Mouse (Mus musculus): ENCODE data around the gene Mcam.
A peak's percentile ranks its signal among the peaks of the same experiment; 100 is the strongest.
"Not testable (repeated sequence)": the region's sequence is repeated elsewhere in the genome, so short reads cannot be mapped to it uniquely, and the experiment has no call there.

Gene Mcam

DNA sequence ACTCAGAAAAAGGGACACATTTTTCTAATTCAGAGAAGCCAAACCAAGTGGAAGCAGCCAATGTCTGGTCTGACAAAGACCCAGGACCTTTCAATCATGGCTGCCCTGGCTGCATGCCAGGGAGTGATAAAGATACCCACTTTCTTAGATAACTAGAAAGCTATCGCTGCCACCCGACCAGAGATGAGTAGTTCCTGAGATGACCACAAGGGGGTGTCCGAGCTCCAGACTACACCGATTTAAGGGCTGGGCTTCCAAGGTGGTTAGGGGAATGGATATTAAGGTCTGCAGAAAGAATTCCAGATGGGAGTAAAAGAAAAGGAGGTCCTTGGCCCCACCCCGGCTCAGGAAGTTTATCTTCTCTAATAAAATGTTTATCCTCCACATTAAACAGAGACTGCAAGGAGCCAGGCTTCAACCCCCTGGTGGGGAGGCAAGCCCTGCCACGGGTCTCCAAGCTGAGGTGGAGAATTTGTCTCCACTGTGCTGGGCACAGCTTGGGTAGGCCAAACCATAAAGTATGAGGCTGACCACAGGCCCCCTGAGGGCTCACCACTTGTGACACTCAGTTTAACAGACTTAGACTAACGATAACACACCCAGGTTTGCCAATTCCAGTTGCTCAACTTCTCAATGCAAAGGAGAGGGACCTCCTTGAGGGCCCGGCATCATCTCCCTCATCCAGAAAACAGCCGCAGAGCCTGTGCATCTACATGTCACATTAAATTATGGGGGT lies 24.7 kb upstream of the Mcam start:
- peak; percentile 55 to 82 for DNase-seq (ENCODE audit: low spot score in 2 of 2)

DNA sequence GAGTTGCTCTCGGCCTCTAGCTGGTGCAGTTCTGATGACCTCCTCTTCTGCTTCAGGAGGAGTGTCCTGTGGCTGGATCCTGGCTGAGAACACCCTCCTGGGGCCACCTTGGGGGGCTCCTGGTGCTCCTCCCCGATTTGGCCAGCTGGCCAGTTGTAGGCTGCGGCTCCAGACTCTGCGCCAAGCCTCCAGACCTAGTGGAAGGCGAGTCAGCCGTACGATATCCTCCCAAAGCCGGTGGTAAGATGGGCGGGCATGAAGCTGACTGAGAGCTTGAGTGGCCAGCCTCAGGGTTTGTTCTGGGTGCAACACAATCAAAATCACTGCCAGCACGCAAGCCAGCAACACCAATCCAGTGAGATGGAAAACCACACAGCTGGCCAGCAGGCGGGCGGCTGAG lies 22.4 kb upstream of the Mcam start:
- not testable (repeated sequence) for DNase-seq (ENCODE audit: low spot score in 2 of 2)

DNA sequence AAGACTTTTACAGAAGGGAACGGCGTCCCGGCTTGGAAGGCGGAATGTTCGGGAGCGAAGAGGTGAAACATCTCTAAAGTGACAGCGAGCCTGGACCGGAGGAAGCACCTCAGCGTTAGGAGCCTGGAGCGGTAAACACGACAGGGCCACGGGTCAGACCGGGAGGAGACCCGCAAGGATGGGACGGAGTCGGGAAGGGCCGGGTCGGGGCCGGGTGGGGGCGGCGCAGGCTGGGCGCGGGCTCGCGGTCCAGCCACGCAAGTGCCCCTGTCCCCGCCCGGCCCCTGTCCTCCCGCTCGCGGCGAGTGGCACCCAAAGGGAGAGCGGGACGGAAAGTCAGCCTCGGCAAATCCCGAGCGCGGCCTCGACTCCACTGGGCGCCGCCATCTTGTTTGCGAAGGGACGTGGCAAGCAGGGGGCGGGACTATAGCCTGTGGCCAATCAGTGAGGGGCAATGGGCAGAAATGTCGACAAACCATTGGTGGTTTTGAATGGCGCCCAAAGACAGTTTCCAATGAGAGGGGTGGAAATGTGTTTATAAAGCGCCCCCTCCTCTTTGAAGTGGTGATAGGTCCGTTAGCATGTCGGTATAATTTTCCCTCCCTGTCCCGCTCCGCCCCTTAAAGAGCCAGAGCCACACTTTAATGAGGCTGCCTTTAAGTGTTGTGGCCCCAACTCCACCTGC lies 21.0 kb upstream of the Mcam start, which contains the start of the genes Gm49380 and Rnf26:
Gene Gm49380, minus strand, starts transcription at position 396 of the 685 bp plus-strand sequence.
Gene Rnf26, minus strand, starts transcription at position 413 of the 685 bp plus-strand sequence.
- peak; percentile 96 for DNase-seq (ENCODE audit: low spot score in 2 of 2)

DNA sequence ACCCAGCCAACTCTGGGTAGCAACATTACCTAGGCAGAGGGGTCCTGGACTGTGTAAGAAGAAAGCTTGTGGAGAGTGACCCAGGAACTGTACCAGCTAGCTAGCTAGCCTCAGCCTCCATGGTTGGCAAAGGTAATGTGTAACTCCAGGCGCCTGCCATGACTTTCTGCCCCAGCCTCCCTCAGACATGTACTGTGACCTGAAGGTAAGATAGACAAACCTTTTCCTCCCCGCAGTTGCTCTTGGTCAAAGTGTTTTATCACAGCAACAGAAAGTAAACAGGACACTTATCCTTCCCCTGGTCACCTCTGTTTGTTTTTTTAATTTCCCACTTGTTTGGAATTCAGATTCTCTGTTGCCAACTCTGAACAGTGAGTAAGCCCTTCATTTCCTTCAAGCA lies 19.8 kb upstream of the Mcam start:
- no peak for DNase-seq (ENCODE audit: low spot score in 2 of 2)

DNA sequence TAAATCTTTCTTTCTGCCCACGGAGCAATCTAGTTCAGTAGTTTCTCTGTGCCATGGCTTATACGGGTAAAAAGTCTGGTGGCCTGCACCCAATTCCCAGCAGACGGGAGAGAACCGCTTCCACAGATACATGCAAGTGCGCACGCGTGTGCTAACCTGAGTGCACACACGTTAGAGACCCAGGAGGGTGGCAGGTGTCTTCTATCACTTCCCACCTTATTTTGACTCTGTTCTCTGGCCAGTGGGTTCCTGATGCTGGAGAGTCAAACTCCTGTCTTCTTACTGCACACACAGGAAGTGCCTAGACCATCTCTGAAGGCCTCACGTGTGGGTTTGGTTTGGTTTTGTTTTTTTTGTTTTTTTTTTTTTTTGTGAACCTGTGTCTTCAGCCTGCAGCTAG lies 18.7 kb upstream of the Mcam start:
- no peak for DNase-seq (ENCODE audit: low spot score in 2 of 2)

DNA sequence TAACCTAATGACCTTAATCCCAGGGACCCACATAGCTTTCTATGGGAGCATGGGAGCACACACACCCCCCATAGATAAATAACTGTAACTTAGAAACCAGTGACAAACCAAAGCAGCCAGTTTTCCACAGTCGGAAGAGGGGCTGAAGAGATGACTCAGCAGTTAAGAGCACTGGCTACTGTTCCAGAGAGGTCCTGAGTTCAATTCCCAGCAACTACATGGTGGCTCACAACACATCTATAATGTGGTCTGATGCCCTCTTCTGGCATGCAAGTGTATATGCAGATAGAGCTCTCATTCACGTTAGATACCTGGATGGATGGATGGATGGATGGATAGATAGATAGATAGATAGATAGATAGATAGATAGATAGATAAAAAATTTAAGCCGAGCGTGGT lies 18.1 kb upstream of the Mcam start:
- DNase-seq (ENCODE audit: low spot score in 2 of 2): no peak

DNA sequence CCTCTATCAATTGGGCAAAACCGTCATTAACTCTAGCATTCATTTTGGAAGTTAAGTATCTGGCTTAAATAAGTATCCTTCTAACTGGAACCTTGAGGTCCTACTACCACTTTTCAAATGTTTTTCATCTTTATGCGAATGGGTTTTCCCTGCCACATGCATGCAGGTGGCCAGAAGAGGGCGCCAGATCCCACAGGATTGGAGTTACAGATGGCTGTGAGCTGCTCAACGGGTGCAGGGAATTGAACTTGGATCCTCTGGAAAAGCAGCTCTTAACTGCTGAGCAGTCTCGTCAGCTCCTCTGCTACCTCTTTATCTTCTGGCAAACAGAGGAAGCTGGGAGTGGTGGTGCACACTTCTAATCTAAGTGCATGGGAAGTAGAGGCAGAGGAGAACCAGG lies 15.3 kb upstream of the Mcam start:
- peak in 1 of 2 experiments; percentile 73 for DNase-seq (ENCODE audit: low spot score in 2 of 2)

DNA sequence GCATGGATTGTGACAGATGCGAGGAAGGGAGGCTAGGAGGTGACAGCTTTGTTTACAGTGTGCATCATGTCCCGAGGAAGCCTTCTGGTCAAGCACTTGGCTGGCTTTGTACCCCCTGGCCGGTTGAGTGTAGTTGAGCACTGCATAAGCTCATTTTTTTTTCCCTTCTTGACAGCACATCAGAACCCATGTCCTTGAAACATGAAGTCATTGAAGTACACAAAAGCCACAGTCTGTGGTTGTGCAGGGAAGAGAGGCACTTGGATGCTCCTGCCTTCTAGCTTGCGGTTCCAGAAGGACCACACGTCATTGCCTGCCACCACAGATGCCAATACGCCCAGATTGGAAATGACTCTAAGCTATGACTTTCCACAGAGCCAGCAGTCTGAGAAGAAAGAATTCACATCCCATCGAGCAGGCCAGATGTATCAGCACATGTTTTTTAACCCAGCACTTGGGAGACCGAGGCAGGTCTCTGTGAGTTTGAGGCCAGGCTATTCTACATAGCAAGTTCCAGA lies 14.3 kb upstream of the Mcam start:
- no peak for DNase-seq (ENCODE audit: low spot score in 2 of 2)

DNA sequence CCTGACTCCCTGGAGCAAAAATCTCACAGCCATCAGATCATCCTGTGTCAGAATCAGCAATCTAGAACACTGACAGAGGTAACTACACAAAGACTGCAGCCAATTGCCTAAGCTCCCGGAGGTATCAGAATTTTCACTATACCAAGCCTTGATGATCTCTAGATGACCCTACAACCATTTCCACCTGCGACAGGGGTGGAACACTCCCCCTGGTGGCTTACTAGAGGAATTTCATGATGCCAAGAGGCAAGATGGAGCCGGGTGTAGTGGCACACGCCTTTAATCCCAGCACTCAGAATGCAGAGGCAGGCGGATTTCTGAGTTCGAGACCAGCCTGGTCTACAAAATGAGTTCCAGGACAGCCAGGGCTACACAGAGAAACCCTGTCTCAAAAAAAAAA lies 10.0 kb upstream of the Mcam start:
- DNase-seq (ENCODE audit: low spot score in 2 of 2): peak in 1 of 2 experiments; percentile 37

DNA sequence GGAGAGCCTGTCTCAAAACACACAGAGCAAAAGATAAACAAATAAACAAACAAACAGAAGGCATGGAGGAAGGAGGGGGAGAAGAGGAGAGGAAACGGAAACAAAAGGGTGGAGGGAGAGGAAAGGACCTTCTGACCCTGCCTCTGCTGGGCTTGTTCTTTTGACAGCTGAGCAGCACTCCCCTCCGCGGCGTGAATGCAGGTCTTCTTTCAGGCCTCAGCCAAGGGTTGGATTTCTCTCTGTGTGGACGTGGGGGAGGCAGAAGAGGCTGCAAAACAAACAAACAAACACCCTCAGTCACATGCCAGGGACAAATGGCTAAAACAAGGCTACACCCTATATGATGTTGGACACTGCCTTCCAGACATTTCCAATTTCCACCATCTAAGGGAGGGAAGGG lies 9.2 kb upstream of the Mcam start:
- no peak for DNase-seq (ENCODE audit: low spot score in 2 of 2)

DNA sequence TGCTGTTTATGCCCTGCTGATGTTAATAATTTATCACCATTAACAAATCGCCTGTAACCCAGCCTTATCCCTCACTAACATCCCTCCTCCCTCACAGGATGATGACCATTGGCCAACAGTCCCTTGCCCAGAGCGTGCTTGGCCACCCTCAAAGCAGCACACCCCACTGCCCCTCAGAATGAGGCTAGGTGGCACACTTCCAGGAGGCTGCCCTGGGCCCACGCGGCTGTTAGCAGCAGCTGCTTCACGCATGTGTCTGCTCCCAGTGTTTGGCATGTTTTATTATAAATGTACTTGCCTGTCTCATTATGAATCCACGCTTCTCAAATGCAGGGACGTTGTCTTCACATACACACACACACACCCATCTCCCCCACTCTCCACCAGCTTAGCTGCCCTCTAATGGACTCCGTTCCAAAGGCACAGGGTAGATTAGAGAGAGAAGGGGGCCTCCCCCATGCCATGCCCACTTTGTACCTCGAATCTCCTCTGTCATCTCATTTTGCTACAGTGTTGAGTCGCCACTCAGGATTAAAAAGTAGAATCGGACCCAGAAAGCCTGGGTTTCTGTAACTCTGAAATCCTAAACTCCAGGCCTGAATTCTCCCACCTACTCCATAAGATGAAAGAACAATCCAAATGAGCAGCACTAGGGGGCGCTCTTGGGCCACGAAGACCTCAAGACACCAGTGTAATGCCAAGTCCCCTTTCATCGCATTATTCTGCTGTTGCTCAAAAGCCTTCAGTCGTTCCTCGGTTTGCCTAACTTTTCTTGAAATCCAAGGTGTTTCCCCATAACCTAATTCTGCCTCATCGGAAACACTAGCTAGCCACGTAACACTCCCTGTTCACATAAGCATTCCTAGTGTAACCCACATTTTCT lies 8.5 kb upstream of the Mcam start:
- peak; percentile 73 to 86 for DNase-seq (ENCODE audit: low spot score in 2 of 2)

DNA sequence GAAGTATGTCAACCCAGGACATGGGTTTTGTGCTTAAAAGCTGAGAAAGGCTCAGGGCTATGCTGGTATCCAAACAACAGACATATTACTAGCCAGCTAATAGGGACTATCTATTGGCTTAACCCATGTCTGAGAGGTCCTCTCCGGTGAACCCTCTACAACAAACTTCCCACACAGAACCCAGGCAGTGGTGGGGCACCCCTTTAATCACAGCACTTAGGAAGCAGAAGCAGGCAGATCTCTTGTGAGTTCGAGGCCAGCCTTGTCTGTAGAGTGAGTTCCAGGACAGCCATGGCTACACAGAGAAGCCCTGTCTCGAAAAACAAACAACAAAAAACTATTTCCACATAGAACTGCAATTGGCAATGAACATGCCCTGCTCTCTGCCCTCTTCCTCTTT lies 7.5 kb upstream of the Mcam start:
- no peak for DNase-seq (ENCODE audit: low spot score in 2 of 2)

DNA sequence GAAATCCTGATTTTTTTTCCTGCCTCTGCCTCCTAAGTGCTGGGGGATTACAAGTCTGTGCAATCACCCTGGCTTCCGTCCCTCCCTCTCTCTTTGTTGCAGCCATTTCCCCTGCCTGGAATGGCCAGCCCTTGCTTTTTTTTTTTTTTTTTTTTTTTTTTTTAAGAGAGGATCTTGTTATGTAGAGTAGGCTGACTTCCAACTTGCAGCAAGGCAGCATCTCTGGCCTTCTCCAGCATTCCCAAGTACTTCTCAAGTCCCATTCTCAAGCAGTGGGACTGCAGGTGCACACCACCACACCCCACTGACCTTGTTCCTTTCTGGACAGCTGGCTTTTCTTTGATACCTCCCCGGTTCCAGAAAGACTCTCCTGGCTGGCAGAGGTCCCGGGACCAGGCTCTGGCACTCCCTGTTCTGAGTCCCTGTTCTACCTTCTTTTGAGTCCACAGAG lies 6.9 kb upstream of the Mcam start:
- no peak for DNase-seq (ENCODE audit: low spot score in 2 of 2)

DNA sequence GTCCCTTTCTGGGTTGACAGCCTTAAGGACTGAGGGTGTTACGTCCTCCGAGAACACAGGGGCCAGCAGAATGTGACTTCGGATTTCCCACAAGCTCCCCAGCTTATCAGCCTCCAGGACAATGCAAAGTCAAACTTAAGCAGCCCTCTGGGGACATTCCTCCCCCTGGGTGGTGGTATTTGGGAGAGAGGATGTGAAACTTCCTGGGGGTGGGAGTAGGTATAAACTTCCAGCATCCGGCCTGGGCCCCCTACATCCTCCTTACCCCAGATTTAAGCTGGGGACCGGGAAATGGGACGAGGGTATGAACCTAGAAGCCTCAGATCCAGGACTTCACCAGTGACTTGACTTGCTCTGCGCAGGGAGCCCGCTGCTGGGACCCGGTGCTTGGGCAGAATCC lies 4.6 kb upstream of the Mcam start:
- no peak for DNase-seq (ENCODE audit: low spot score in 2 of 2)

DNA sequence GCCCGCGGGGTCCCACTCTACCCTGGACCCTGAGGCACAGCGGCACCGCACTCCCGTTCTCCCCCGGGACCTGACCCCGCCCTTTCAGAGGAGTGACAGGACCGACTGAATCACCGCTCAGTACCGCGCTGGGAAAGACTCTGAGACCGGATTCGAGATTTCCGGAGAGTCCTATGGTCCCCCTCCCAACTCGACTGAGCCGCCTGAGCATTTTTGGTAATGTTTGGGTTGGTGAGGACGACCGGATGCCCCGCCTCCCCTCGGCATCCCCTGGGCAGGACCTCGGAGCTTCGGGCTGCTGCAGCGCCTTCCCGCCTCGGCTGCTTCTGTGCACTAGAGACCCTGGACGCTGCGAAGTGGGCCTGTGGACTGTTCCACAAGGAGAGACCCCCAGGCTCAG lies 4.2 kb upstream of the Mcam start:
- DNase-seq (ENCODE audit: low spot score in 2 of 2): peak; percentile 70 to 72

DNA sequence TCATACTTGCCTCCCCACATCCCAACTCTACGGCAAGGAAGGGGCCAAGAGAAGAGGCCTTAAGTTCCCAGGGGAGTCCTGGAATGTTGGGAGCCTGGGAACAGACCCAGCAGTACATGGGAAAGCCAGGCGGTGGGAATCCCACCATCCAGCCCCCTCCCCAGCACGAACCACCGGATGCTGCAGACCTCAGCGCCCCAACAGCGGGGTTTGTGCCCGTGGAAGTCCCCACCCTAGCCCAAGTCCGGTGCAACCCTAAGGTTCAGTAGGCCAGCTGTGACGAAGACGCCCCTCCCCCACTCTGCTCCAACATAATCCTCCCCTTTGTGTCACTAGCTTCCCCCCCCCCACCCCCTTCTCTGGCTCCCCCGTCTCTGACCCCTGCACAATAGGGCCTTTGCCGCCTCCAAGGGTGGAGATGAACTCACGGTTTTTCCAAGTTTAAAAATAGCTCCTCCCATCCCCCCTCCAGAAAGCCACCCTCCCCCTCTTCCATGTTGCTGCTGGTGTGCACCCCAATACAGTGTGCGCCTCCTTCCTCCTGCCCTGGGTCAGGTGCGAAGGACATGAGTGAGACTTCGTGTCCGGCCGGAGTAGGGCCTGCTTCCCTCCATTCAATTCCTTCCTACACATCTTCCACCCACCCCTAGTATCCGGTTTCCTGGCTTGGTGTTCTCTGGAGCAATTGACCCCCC lies 3.5 kb upstream of the Mcam start:
- DNase-seq (ENCODE audit: low spot score in 2 of 2): peak in 1 of 2 experiments; percentile 34

DNA sequence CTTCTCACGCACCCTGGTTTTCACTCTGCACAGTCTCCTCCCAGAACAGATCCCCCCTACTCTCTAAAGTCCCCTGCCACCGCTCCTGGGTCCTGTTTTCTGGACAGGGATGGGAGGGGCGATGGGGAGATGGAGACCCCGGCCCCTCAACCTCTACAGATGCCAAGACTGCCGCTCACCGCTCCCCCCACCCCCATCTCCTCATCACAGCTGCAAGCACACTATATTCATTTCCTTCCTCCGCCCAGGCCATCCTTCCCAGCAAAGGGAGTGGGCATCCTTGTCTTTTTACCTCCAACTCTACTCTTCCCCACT lies 3.0 kb upstream of the Mcam start:
- no peak for DNase-seq (ENCODE audit: low spot score in 2 of 2)

DNA sequence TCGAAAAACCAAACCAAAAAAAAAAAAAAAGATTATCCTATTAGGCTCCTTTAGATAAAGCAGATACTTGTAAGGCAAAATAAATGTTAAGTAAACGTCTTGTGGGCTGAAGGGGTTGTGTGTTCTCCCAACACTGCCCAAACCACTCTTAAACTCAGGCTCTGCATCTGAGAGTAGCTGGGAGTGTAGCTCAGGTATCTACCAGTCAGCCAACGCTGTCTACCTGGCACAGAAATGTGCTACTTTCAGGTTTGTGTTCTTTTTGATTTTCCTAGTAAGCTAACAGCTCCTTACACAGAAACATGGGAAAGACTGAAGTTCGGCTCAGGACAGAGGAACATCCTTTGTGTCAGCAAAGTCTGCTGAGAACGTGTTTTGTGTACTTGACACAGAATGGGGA lies 2.1 kb upstream of the Mcam start:
- DNase-seq (ENCODE audit: low spot score in 2 of 2): no peak

DNA sequence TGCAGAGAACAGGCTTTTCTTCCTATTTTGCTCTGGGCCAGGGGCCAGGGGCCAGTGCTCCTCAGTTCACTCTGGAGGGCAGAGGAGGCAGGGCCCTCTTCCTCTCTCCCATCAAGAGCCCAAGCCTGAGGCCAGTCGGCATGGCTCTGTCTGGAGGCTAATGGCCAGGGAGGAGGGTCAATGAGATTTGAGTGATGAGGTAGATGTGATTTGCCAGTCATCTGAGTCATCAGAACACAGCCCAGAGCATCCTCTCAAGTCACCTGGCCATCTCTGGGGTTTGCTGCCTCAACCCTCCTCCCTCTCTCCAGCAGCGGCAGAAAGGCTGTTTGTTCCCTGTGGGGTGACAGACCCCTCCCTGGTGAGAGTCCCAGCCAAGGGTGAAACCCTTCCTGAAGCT lies 982 bp upstream of the Mcam start:
- no peak for DNase-seq (ENCODE audit: low spot score in 2 of 2)

DNA sequence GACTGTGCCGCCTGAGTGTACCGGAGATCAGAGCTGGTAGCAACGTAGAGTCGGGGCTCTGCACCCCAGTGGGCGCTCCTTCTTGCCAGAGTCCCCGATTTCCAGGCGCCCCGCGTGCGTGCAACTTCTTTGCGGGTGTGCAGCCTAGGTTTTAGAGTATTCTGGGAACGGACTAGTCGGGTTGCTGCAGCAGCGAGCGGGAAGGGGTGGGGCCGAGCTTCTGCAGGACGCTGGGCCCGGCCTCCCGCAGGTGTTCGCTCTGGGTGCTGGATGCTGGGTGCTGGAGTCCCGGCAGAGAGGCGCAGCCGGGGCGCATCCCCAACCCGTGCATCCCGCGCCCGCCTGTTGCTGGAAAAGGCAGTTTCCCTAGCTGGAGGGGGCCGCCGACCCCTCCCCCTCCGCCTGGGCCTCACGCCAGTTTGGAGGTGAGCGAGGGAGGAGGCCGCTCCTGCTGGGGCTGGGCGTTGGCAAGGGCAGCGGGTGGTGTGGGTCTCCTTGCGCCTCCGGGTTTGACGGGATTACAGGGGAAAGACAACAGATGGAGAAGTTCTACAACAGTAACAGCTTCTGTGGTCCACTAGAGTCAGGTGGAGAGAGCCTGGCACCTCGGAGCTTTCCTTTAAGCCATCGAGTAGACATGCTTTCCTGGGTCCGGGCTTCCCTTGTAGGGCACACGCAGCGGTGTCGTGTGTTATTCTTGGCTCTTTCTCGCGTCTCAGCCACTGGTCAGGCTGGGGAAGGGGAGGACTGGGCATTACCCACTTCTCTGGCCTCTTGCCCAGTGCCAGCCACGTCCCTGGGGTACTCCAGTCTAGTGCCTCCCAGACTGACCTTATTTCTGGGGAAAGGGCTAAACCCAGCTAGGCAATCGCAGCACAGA lies 822 bp downstream of the Mcam start:
- peak; percentile 45 to 55 for DNase-seq (ENCODE audit: low spot score in 2 of 2)

All from thymus, postnatal 10 days (tissue).